Mouse (Mus musculus) Patski (cell line): ENCODE results near the gene Ssbp4. TPM values are rescaled to one million over a fixed set of nuclear protein-coding genes. Genes with fewer than 3 reads are reported as not detected.
"Not testable (repeated sequence)": the region's sequence is repeated elsewhere in the genome, so short reads cannot be mapped to it uniquely, and the experiment has no call there.

ENCODE experiments used
- ATAC-seq: fragments of 100-300 bp; one replicate; pipeline ENCODE4 v1.8.0; 2021
- CTCF ChIA-PET: fragments of 350-600 bp; sonication (Branson Sonifier 250); formaldehyde crosslinking; loops from one replicate; lab custom pipeline; 2022; ENCODE audit warnings: inconsistent platforms; lab: Charles Lee
- POLR2A ChIA-PET: fragments of 350-600 bp; sonication (Branson Sonifier 250); formaldehyde crosslinking; loops from one replicate; lab custom pipeline; 2022; ENCODE audit warnings: antibody characterized with exemption, inconsistent platforms; lab: Charles Lee
- DNase-seq: peaks from one replicate; pipeline ENCODE4 v3.0.0-alpha.2; 2011; ENCODE audit warnings: low read depth, low spot score
- H3K27me3 ChIP-seq: fragments of 371-371 bp; one replicate; pipeline ENCODE4 v1.5.1; 2021
- CTCF ChIP-seq: fragments of 100-300 bp; IDR thresholded peaks from one replicate; pipeline ENCODE4 v1.5.1; 2021
- in situ Hi-C: fragments of 300-500 bp; cut with MboI; formaldehyde crosslinking; loops from 3 replicates; pipeline ENCODE4 v1.11.1; 2018; ENCODE audit warnings: low pct_unique_long_range_greater_than_20kb, mixed read lengths
- polyA plus RNA-seq: library from polyadenylated mRNA; unstranded; gene quantifications from one replicate; pipeline ENCODE4 v1.2.3, GENCODE M21; 2021

Ssbp4 gene
- polyA plus RNA-seq, 1 experiment from 2014 or later = 253 TPM

DNA sequence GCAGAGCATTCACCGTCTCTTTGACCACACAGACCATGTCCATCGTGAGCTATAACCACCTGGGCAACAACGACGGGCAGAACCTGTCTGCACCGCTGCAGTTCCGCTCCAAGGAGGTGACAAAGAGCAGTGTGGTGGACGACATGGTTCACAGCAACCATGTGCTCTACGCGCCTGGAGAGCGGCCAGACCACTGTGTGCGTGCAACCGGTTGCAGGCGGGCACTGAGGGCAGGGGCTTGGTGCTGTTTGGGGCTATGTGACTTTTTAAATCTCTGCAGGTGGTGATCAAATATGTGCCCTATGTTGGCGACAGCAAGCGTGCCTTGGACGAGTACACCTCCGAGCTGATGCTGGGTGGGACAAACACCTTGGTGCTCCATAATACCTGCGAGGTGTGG, 12.5 kb downstream of the Ssbp4 start:
- ChIA-PET POLR2A (interaction anchor here (1.0 to 1.3 kb wide), 2 partner anchors 10 to 12 kb away, joined by 3 to 6 read pairs; partner anchors contain the start of gene Ssbp4), CTCF (interaction anchor here (0.8 kb wide), 1 partner anchor 10 kb away, joined by 3 read pairs; no protein-coding TSS in a partner anchor)
- TF ChIP-seq CTCF = no peak
- no peak for ATAC-seq
- in situ Hi-C loops = no loop called here
- DNase-seq = no peak
- H3K27me3 ChIP-seq = no peaks in the 10 kb centered on the region

DNA sequence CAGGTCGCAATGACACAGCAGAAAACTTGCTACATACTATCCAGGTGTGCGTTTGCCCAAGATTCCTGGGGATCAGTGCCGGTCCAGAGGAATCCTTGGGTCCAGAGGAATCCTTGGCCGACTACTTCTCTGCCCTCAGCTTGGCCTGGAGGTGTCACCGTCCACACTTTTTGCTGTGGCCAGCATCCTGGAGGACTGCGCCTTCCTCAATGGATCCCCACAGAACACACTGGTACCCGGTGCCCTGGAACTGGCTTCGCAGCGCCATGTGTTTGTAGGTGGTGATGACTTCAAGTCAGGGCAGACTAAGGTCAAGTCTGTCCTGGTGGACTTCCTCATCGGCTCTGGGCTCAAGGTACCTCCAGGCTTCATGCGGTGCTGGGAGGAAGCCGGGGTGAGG, 12.9 kb downstream of the Ssbp4 start:
- DNase-seq (no peak), ATAC-seq (no peak)
- POLR2A ChIA-PET = interaction anchor here (1.0 kb wide), 1 partner anchor 13 kb away, joined by 6 read pairs; the partner anchor contains the start of gene Ssbp4
- no peak for TF ChIP-seq CTCF
- in situ Hi-C loops = no loop called here
- CTCF ChIA-PET = no interaction called here
- H3K27me3 ChIP-seq = no peaks in the 10 kb centered on the region

DNA sequence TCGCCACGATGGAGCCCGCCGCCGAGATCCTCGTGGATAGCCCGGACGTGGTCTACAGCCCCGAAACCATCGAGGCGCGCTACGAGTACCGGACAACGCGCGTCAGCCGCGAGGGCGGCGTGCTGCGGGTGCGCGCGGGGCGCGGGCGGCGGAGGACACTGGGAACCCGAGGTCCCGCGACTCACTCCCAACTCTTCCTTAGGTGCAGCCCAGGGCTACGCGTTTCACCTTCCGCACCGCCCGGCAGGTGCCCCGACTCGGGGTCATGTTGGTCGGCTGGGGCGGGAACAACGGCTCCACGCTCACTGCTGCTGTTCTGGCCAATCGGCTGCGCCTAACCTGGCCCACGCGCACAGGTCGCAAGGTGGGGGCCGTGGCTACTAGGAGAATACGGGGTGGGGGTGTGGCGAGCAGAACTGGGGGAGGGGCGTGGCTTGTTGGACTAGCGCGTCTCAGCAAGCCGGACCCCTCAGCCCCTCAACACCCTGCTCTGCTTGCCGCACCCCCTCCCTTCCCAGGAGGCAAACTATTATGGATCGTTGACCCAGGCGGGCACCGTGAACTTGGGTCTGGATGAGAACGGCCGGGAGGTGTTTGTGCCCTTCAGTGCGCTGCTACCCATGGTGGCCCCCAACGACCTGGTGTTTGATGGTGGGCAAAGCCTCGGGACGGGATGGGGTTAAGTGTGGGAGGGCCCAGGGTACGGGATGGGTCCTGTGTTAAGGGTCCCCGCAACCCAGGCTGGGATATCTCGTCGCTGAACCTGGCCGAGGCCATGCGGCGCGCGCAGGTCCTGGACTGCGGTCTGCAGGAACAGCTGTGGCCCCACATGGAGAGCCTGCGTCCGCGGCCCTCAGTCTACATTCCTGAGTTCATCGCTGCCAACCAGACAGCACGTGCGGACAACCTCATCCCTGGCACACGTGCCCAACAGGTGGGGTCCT, 13.8 kb downstream of the Ssbp4 start:
- CTCF ChIA-PET = no interaction called here

DNA sequence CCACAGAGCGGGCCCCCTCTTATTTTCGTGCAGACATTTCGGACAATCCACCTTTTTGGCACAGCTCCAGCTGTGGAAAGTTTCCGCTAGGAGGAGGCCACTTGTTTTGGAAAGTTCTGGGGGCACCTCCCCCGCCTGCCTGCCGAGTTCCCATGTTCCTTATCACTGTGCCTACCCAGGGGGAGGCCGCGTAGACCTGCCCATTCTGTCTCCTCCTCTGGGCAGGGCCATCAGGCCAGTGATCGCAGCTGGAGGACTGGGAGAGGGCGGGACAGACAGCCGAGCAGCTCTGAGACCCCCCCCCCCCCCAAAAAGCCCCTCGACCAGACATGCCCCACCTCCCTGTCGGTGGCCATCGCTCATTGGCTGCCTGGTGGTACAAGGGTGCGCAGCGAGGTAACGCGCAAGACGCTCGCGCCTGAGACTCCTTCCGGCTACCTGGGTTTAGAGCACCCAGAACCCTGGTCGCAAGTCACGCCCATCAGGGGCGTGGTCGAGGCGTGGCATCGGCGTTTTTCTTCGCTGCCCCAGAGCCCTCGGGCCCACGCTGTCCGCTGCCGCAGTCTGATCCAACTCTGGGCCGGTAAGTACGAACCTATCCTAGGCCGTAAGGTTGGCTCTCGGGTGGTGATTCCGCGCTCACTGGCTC, 14.6 kb downstream of the Ssbp4 start, which contains the start of gene Isyna1:
Isyna1 (plus strand) TSS at position 413 of the 649 bp plus-strand sequence.
- ChIA-PET POLR2A (interaction anchor here (0.5 kb wide), 1 partner anchor 11 kb away, joined by 3 read pairs; no protein-coding TSS in a partner anchor), CTCF (no interaction called here)
- in situ Hi-C loops = no loop called here
- DNase-seq (no peak), ATAC-seq (no peak)
- H3K27me3 ChIP-seq = no peaks in the 10 kb centered on the region
- TF ChIP-seq CTCF = no peak

More for the DNA sequence above, 13.8 kb downstream of the Ssbp4 start:
- DNase-seq (no peak), ATAC-seq (no peak)
- no peak for TF ChIP-seq CTCF
- POLR2A ChIA-PET = no interaction called here
- in situ Hi-C loops = no loop called here
- no peaks in the 10 kb centered on the region for H3K27me3 ChIP-seq

DNA sequence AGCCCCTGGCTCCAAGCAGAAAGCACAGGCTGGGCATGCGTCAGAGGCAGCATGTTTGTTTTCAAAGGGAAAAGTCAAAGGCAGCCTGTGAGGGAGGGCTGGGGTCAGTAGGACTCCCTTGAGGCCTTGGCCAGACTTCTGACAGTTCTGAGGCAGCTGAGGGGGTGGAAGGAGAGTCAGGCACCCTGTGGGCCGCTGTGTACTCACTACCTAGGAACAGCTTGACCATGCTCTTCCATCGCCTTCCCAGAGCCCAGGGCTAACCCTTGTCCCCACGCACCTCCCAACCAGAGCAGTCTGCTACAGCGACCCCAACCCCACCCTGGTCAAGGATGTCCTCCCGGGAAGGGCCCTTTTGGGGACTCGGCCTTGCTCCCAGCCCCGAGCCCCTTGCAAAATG, 15.5 kb downstream of the Ssbp4 start:
- H3K27me3 ChIP-seq = no peaks in the 10 kb centered on the region
- ATAC-seq (peak; percentile 2), DNase-seq (no peak)
- no peak for TF ChIP-seq CTCF
- ChIA-PET CTCF (interaction anchor here (1.5 kb wide), 1 partner anchor 11 kb away, joined by 3 read pairs; no protein-coding TSS in a partner anchor), POLR2A (no interaction called here)
- in situ Hi-C loops = no loop called here

DNA sequence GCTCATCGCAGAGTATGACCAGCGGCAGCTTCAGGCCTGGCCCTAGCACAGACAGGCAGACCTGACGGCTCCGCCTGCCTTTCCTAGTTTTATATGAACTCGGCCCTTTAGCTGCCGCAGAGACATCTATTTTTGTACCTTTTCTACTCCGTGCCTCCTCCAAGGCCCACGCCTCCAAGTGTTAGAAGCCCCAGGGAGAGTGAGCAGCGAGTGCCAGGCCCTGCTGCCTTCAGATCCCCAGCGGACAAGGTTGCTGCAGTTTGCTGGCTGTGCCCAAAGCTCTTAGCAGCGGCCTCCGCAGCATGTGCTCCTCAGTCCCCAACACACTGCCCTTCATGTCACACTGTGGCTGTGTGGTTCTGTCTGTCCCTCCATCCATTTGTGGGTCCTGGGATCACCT, 17.1 kb downstream of the Ssbp4 start:
- TF ChIP-seq CTCF = no peak
- CTCF ChIA-PET = interaction anchor here (1.2 to 1.5 kb wide), 2 partner anchors 10 to 13 kb away, joined by 3 read pairs; no protein-coding TSS in a partner anchor
- DNase-seq (no peak), ATAC-seq (no peak)
- POLR2A ChIA-PET = interaction anchor here (1.4 kb wide), 1 partner anchor 18 kb away, joined by 3 read pairs; no protein-coding TSS in a partner anchor
- in situ Hi-C loops = no loop called here
- no peaks in the 10 kb centered on the region for H3K27me3 ChIP-seq

DNA sequence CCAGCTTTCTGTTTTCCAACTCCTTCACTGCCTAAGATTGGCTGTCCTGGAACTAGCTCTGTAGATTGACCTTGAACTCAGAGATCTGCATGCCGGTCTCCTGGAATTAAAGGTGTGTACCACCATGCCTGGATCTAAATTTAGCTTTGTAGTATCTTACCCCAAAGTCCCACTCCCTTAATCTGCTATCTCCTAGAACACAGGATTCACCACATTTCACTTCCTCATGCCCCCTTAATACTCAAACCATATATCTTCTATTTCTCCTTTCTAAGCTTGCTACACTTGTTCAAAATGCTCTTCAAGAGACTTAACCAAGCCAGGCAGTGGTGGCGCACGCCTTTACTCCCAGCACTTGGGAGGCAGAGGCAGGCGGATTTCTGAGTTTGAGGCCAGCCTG, 20.7 kb downstream of the Ssbp4 start:
- H3K27me3 ChIP-seq, DNase-seq, in situ Hi-C loops, ATAC-seq: not testable (repeated sequence)
- ChIA-PET CTCF (interaction anchor here (1.3 to 1.7 kb wide), 5 partner anchors 15 to 83 kb away, joined by 3 to 4 read pairs (median 3); no protein-coding TSS in a partner anchor), POLR2A (interaction anchor here (0.6 to 0.7 kb wide), 2 partner anchors 27 to 199 kb away, joined by 3 to 4 read pairs; no protein-coding TSS in a partner anchor)

DNA sequence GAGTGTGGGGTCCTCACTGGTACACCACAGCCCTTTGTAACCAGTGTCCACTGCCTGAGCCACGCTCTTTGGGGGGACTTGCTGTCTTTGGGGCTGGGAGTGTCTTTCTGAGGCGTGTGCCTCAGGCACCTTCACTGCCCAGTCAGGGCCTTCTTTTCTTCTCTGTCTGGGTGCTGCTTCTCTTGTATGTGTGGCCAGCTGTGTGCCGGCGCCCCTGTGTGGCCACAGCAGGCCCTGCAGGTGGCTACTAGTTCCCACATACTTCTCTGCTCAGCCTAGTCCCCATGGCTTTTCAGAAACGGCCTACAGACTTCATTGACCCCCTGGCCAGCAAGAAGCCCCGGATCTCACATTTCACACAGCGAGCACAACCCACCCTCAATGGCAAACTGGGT, 23.4 kb downstream of the Ssbp4 start:
- TF ChIP-seq CTCF = no peak
- ATAC-seq (peak; percentile 54), DNase-seq (no peak)
- CTCF ChIA-PET = interaction anchor here (1.3 to 11.7 kb wide), 5 partner anchors 9 to 25 kb away, joined by 3 to 64 read pairs (median 6); no protein-coding TSS in a partner anchor
- no peaks in the 10 kb centered on the region for H3K27me3 ChIP-seq
- in situ Hi-C loops = no loop called here
- POLR2A ChIA-PET = no interaction called here

DNA sequence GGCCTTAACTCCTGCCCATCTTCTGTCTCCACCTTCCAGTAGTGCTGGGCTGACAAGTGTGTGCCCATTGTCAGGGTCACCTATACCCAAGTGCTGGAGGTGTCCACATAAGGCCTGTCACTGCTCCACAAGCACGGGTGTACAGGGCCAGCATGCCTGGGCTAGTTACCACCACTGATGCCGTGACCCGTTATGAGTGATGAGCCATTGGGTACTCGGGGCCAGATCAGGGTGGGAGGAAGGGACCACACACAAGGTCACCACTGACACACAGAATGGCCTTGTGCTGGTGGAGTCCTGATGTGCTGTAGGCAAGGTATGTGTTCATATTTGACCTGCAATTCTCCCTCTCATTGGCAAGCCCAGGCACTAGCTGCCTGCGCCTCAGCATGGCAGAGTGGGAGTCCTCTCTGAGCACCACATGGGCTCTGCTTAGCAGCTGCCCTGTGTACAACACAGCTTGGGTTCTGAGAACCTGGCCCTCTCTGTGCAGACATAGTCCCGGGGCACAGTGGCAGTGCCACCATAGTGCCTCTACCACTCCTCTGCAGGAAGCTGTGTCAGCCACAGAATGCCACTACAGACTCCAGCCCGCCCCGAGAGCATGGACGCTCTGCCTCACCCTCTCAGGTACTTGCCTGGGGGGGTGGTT, 23.9 kb downstream of the Ssbp4 start:
- ChIA-PET CTCF (interaction anchor here (1.3 to 11.7 kb wide), 5 partner anchors 8 to 25 kb away, joined by 3 to 64 read pairs (median 6); no protein-coding TSS in a partner anchor), POLR2A (no interaction called here)
- H3K27me3 ChIP-seq = no peaks in the 10 kb centered on the region
- DNase-seq = no peak
- TF ChIP-seq CTCF = no peak
- in situ Hi-C loops = no loop called here
- peak; percentile 9 for ATAC-seq
